Mouse (Mus musculus): Measurements from ENCODE around the gene Gm28042.
A peak's percentile ranks its signal among the peaks of the same experiment; 100 is the strongest.

Gm28042 gene

DNA sequence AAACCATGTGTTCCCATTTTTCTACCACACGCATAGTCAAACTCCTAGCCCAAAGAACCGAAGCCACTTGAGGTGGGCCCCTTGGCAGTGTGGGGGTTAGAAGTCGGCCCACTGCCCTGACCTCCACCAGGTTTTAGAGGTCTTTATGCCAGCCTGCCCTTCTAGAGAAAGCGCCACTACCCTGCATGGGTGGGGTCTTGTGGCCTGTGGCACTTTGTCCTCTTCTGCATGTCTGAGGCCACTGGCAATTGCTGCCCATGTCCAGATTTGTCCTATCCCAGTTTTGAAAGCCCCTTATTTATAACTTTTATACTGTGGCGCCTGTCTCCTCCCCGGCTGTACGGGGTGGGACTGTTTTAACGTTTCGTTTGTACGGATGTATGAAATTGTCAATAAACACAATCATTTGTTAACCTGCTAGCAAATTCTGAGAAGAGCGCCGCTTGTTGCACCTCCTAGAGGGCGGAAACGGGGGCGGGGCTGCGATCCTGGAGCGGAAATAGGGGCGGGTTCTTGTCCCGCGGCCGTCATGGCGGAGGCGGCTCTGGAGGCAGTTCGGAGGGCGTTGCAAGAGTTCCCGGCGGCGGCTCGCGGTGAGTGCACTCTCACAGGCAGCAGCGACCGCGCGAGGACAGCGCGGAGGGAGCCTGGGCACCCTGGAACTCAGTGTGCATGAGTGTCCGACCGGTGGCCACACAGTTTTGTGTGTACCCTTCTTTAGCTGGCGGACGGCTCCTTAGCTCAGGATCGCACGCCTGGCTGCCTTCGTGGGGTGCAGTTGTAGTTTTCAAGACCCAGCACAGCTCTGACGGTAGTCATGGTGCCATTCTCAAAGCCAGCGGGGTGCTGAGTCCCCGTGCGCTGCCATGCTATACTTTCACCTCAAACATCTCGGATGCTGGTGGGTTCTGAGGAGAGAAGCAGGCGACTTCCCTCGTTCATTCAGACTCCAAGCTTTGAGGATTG, at the start of gene Gm28042, which contains the start of gene Jmjd7:
Gm28042 (plus strand) TSS at position 510 of the 966 bp plus-strand sequence.
Jmjd7 (plus strand) TSS at position 500 of the 966 bp plus-strand sequence.
- DNase-seq (ENCODE audit: low read depth, low spot score) = peak; percentile 93

- no peak for DNase-seq (ENCODE audit: low read depth, low spot score)
Observed at GRCm38 (mm10) chr2:119980343-119980986, 46.8 kb upstream of the Gm28042 start.

DNA sequence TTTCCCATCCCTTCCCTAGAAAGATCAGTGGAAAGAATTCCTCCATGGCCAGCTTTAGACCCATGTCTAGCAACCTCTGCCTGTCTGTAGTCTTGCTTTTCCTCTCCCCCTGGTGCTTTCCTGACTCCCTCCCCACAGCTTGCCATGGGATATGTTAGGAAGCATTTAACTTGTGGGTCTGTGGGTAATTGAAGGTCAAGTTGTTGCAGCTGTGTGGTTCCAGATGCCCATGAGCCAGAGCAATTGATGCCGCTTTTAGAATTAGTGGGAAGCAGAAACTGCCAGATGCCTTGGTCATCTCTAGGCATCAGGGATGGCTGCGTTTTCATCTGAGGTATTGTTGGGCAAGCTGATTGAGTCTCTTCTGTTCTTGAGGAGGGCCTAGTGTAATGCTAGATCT, 45.7 kb upstream of the Gm28042 start:
- no peak for DNase-seq (ENCODE audit: low read depth, low spot score)

DNA sequence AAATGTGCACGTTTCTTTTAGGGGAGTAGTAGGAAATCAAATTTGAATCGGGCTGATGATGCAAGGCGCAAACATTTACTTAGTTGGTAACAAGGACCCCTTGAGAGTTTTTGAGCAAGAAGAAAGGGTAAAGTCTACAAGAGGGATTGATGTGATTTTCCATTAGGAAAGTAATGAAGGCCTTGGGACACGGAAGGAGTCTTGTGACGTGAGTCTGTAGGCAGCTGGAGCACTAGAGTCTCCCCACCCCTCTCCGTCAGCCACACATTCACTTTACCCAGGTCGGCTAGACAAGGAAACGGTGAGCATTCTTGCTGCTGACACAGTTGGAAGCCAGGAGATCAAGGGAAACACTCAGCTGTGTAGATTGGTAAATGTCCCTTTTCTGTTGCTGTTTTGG, 41.4 kb upstream of the Gm28042 start:
- peak; percentile 58 for DNase-seq (ENCODE audit: low read depth, low spot score)

DNA sequence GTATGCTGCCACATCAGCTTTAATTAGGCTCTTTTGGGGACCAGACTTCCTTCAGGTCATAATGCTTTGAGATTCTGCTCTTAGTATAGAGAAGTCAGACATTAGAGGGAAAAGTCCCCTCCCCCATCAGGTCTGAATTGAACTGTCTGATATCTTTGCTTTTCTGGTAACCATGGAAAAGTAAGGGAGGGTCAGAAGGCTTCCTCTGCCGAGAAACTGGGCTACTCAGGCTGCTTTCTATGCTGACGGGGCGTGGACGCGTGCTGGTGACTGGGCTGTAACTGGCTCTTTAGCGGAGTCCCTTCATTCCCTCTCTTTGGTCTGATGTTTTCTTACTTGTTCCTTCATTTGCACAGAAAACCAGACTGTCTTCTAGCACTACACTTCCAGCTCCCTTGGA, 40.9 kb upstream of the Gm28042 start:
- peak; percentile 51 for DNase-seq (ENCODE audit: low read depth, low spot score)

DNA sequence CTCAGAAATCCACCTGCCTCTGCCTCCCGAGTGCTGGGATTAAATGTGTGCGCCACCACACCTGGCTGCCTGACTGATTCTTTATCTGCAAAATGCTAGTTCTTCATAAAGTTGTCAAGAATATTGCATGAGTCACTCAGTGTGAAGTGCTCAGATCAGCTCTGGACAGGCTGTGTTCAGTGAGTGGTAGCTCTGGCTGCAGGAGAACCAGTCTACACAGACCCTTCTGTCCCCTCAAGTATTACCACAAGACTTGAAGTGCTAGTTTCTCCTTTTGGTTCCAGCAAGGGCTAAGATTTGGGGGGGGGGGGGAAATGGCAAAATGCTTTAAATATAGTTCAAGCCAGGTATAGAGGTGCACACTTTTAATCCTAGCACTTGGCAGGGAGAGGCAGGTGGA, 39.9 kb upstream of the Gm28042 start:
- no peak for DNase-seq (ENCODE audit: low read depth, low spot score)

DNA sequence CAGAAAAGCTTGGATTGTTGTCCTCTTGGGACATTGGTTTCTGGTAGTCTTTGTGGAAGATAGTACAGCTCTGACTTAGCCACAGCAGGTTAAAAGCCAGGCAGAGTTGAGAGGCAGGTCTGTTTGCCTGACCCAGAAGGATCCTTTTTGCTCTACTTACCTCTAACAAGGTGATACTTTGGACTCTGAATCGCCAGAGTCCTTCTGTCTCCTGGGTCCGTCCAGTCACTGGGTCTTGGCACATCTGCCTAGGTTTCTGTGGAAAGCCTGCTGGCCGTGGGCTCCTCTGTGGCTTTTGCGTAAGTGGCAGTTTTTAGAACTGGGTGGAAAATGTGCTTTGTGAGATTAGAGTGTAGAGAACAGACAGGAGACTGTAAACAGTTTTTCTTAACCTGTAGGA, 38.3 kb upstream of the Gm28042 start:
- DNase-seq (ENCODE audit: low read depth, low spot score) = no peak

DNA sequence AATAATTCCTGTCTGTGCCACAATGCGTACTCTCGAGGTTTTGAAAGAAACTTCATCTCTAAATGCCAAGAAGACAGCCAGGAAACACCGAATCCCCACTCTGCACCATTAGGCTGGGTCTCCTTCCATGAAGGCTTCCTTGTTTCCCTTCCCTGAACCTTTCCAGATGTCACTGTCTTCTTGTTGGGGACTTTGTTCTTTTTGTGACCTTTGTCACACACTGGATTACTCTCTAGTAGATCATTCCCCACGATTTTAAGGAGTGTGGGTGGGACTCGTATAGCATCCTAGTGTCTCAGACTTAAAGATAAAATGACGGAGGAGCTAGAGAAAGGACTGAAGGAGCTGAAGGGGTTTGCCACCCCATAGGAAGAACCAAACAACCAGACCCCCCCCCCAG, 36.4 kb upstream of the Gm28042 start:
- DNase-seq (ENCODE audit: low read depth, low spot score) = no peak

DNA sequence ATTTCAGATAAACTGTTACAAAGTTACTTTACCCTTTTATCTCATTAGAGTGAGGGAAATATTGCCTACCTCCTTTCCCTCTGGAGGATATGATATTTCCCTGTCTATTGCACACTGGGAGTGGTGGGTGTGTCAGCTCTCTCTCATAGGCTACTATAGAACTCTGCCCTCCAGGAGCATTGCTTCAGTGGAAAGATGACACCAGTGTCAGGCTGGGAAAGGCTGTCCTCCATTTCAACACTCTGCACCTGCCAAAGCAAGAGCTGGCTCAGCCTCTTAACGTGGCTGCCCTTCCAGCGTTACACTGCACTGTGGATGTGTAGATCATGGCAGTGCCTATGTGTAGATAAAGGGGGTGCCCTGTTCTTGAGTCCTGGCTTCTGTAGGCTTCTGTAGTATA, 34.9 kb upstream of the Gm28042 start:
- no peak for DNase-seq (ENCODE audit: low read depth, low spot score)

- DNase-seq (ENCODE audit: low read depth, low spot score) = peak; percentile 23
Observed at GRCm38 (mm10) chr2:119993515-119993914, 33.8 kb upstream of the Gm28042 start.

DNA sequence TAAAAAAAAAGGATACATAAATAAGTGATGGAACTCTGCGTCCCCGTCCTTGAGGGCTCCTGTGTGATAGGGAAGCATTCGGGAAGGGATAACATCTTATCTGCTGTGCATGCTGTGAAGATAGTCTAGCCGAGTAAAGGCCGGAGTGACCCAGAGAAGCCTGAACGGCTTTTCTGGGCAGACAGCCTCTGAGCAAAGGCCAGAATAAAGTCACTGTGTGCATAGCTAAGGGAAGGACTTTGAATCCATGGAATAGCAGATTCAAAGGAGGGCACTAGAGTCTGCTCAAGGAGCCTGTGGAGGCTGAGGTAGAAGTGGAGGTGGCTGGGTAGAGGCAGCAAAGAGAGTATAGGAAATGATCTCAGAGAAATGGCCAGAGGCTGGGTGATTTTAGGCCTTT, 32.5 kb upstream of the Gm28042 start:
- no peak for DNase-seq (ENCODE audit: low read depth, low spot score)

DNA sequence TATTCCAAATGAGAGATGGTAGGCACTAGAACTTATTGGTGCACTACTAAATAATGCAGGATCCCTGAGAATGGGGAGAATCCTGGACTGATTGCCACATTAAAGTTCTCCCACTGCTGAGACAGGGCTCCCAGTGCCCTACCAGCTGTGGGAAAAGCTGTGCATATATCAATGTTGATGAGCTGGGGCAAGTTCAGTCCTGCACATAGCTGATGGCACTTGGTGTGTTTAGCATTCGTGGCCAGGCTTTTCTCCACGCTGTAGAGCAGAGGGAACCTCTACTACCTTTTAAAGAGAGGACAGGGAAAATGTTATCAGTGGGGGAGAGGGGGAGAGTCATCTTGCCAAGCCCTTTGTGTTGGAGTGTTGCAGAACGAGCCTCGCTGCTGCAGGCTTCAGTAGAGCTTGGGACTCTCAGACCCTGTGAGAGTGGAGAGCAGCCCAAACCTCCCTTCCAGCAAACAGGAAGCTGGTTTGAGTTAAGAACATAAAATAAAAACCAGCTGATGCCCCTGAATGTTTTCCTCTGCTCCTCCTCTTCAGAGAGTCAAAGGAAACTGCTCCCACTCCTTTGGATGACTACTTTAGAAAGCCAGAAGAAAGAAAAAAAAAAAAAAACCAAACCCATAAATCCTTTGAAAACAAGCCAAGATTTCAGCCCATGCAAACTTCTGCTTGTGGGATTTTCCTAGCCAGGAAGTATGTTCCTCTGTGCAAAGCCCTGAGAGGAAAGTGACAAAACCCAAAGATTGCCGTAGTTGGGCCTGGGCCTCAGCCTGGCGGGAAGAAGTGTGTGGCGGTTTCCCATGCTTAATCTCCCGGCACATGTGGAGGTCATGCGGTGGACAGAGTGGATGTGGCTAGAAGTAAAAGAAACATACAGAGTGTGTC, 31.7 kb upstream of the Gm28042 start:
- DNase-seq (ENCODE audit: low read depth, low spot score) = no peak

- no peak for DNase-seq (ENCODE audit: low read depth, low spot score)
Observed at GRCm38 (mm10) chr2:119997354-119997753, 29.9 kb upstream of the Gm28042 start.

DNA sequence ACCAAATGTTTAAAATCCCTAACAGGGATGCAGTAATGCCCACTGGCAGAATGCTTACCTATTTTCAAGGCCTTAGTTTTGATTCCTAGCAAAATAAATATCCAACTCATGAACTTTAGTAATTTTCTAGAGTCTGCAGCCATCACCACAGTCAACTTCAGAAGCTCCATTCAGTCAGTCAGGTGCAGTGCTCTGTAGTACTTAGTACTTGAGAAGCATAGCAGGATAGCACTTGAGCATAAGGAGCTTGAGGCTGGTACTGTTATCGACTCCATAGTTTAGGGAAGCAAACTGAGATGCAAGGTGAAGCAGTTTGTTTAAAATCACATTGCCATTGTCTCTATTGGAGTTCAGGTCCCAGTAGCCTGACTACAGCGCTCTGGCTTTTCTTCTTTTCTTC, 27.6 kb upstream of the Gm28042 start:
- DNase-seq (ENCODE audit: low read depth, low spot score) = no peak

- no peak for DNase-seq (ENCODE audit: low read depth, low spot score)
Observed at GRCm38 (mm10) chr2:120000882-120001584, 26.3 kb upstream of the Gm28042 start.

DNA sequence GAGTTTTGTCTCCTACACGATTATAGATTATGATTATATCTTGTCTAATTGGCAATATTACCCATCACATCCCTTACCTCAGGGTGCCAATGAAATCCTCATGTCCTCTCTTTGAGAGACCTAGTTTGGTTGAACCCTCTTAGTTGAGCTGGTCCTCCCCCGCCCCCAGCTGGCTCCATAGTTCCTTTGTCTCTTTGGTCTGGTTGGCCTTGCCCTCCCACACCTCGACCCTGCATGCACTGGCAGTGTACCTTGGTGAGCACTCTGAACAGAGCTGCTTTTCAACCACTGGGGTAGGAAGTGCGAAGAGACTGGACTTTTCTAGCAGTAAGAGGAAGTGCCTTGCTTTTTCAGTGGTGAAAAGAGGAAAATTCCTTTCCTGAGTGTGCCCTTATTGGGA, 25.3 kb upstream of the Gm28042 start:
- no peak for DNase-seq (ENCODE audit: low read depth, low spot score)

DNA sequence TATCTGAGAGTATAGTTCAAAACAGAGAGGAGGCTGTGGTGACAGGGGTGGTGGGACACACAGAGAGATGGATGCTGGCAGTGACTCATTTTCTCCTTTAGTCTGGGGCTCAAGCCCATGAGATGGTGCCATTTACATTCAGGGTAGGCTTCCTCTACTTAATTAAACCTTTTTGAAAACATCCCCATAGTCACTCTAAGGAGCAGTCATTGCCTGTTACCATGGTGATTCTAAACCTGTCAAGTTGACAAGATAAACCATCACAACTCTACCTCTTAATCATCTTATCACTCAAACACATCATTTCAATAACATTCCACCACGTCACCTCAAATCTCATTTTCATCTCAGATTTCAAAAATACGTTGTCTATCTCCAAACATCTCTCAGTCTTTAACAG, 23.3 kb upstream of the Gm28042 start:
- DNase-seq (ENCODE audit: low read depth, low spot score) = no peak

GRCm38 (mm10) chr2:120006696-120007095, 20.6 kb upstream of the Gm28042 start:
- no peak for DNase-seq (ENCODE audit: low read depth, low spot score)

GRCm38 (mm10) chr2:120007680-120008210, 19.5 kb upstream of the Gm28042 start:
- DNase-seq (ENCODE audit: low read depth, low spot score) = no peak

DNA sequence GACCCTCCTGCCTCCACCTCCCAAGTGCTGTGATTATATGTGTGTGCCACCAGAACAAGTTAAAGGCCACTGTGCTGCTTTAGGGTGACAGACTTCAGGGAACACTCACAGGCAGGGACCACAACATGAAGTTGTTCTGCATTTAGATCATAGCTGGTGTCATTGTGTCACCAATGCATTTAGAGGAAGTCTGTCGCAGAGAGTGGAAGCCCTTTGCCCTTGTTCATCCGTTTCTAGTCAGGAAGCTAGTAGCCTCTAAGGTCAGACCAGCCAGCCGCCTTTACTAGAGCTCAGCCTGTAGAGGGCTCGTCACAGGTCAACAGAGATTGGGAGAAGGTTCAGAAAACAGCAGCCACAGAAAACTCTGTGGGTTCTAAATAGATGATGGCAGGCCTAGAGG, 18.6 kb upstream of the Gm28042 start:
- no peak for DNase-seq (ENCODE audit: low read depth, low spot score)
